Mouse (Mus musculus): ENCODE measurements around the gene Rpia. TPM values are rescaled to one million over a fixed set of nuclear protein-coding genes. Genes with fewer than 3 reads are reported as not detected.
A peak's percentile ranks its signal among the peaks of the same experiment; 100 is the strongest.

Rpia gene
- 2.5 and 3.3 TPM in 2 replicates for polyA plus RNA-seq (2015; fragmentation: Nextera tagmentation; extraction: Ambion mirVana)

GRCm38 (mm10) chr6:70791824-70792535 lies at the start of gene Rpia:
Rpia (minus strand) TSS chr6:70792232.
- peak within 1 kb of the TSS; percentile 95 for H3K4me3 ChIP-seq (replicated peaks; ENCODE audit: low read length)
- under 1% methylated on average over 59 of the region's 62 CpGs for WGBS
- H3K9ac ChIP-seq (replicated peaks; ENCODE audit: low read depth, low read length): peak within 1 kb of the TSS; percentile 87
- H3K4me1 ChIP-seq (replicated peaks; ENCODE audit: control insufficient read depth, insufficient read depth, low read length): peaks cover 22% of the 10 kb centered on the region
- H3K9me3 ChIP-seq (ENCODE audit: control insufficient read depth, low read length): no peaks in the 10 kb centered on the region
- peak within 1 kb of the TSS; percentile 99 for H3K4me2 ChIP-seq (ENCODE audit: low read length)
- peak; percentile 99 for ATAC-seq
- H3K27me3 ChIP-seq (replicated peaks; ENCODE audit: control insufficient read depth, insufficient read depth, low read length): no peaks in the 10 kb centered on the region
- H3K36me3 ChIP-seq (ENCODE audit: control insufficient read depth, insufficient read depth): no peaks in the 10 kb centered on the region
- H3K27ac ChIP-seq (ENCODE audit: low read length): peak within 1 kb of the TSS; percentile 56; the same call in 1 of the 2 replicates

DNA sequence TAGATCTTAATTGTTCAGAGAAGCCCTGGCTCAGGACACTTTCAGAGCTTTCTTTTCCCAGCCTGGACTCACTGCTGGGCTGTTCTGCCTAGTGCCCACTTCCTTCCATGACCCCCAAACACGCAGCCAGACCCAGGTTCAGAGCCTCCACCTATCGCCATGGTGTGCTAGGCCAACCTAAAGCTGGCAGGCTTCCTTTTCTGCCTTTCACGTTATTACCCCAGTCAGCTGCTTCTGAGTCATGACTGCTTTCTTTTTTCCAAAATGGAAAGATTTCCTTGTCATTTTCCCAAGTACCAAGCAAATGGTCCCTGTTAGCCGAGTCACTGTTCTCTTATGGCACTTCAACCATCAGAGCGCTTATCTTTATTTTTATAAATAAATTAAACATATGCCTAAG lies 48.2 kb upstream of the Rpia start:
- Histone ChIP-seq H3K9me3 (ENCODE audit: control insufficient read depth, low read length) (no peaks in the 10 kb centered on the region), H3K27ac (ENCODE audit: low read length) (no peak overlapping the region), H3K4me3 (replicated peaks; ENCODE audit: low read length) (no peak overlapping the region), H3K4me2 (ENCODE audit: low read length) (no peak overlapping the region), H3K27me3 (replicated peaks; ENCODE audit: control insufficient read depth, insufficient read depth, low read length) (no peaks in the 10 kb centered on the region), H3K4me1 (replicated peaks; ENCODE audit: control insufficient read depth, insufficient read depth, low read length) (peaks cover 9% of the 10 kb centered on the region), H3K9ac (replicated peaks; ENCODE audit: low read depth, low read length) (no peak overlapping the region), H3K36me3 (ENCODE audit: control insufficient read depth, insufficient read depth) (no peaks in the 10 kb centered on the region)
- whole genome bisulfite sequencing: 59% methylated on average over 5 of the region's 5 CpGs
- ATAC-seq: no peak

DNA sequence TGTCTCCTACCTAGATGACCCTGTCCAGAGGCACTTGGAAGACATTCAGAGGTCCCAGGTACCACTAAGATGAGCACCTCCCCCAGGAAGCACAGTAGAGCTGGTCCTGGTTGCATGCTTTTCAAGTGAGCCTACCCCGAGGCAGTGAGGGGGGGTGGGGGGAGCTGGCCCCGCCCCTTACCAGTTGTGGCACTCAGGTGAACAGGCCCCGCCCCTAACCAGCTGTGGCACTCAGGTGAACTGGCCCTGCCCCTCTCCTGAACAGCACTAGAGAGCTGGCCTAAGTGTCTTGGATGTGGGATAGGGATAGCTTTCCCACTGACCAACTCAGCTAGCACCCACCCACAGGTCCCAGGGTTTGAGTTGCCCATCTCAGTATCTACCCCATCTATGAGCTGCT lies 46.5 kb upstream of the Rpia start:
- no peak for ATAC-seq
- no peak overlapping the region for H3K27ac ChIP-seq (ENCODE audit: low read length)
- 54% methylated on average over 3 of the region's 3 CpGs for WGBS
- H3K4me3 ChIP-seq (replicated peaks; ENCODE audit: low read length): no peak overlapping the region
- H3K9ac ChIP-seq (replicated peaks; ENCODE audit: low read depth, low read length): no peak overlapping the region
- peaks cover 5% of the 10 kb centered on the region for H3K4me1 ChIP-seq (replicated peaks; ENCODE audit: control insufficient read depth, insufficient read depth, low read length)
- no peaks in the 10 kb centered on the region for H3K9me3 ChIP-seq (ENCODE audit: control insufficient read depth, low read length)
- H3K4me2 ChIP-seq (ENCODE audit: low read length): no peak overlapping the region
- H3K27me3 ChIP-seq (replicated peaks; ENCODE audit: control insufficient read depth, insufficient read depth, low read length): no peaks in the 10 kb centered on the region
- no peaks in the 10 kb centered on the region for H3K36me3 ChIP-seq (ENCODE audit: control insufficient read depth, insufficient read depth)

DNA sequence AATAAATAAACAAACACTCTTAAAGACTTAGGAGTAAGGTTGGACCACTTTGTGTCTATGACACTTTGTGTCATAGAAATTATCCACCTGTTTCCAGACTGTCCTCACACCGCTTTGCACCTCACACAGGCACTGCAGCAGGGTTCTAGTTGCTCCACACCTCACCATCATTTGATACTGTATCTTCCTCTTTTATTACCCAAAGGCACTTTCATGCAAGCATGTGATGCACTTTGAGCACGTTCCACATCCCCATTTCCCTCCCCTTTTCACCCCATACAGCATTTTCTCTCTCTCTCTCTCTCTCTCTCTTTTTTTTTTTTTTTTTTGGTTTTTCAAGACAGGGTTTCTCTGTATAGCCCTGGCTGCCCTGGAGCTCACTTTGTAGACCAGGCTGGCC lies 45.3 kb upstream of the Rpia start:
- no peaks in the 10 kb centered on the region for H3K27me3 ChIP-seq (replicated peaks; ENCODE audit: control insufficient read depth, insufficient read depth, low read length)

DNA sequence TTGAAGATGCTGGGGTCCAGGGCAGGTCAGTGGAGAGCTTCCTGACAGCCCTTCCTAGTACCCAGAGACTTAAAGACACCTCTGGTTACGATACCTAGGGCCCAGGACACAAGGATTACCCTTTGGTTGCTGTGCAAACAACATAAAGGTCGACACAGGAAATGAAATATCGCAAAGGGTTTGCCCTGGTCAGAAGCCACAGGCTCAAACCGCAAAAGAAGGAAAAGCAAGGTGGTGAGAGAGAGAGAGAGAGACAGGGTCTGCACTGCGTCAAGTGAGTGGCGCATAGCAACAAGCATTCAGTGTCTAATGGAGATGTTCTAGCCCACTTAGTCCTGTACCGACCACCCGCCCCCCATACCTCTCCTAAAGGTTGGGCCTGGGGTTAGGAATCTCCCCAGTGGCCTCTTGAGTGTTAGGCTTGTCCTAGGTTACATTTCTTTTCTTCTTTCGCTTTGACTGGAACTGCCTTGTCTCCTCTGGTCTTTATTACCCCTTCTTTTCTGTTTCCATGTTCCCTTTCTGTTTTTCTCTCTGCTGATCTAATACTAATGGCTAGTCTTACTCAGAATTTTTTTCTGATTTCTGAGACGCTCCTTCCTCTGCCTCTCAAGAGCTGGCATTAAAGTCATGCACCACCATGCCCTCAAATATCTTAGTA lies 39.3 kb upstream of the Rpia start:
- no peaks in the 10 kb centered on the region for H3K9me3 ChIP-seq (ENCODE audit: control insufficient read depth, low read length)
- no peak overlapping the region for H3K4me2 ChIP-seq (ENCODE audit: low read length)
- no peak overlapping the region for H3K4me3 ChIP-seq (replicated peaks; ENCODE audit: low read length)
- no peak overlapping the region for H3K27ac ChIP-seq (ENCODE audit: low read length)
- no peaks in the 10 kb centered on the region for H3K36me3 ChIP-seq (ENCODE audit: control insufficient read depth, insufficient read depth)
- no peak overlapping the region for H3K9ac ChIP-seq (replicated peaks; ENCODE audit: low read depth, low read length)
- no peaks in the 10 kb centered on the region for H3K4me1 ChIP-seq (replicated peaks; ENCODE audit: control insufficient read depth, insufficient read depth, low read length)
- WGBS: 85% methylated on average over 10 of the region's 10 CpGs
- no peaks in the 10 kb centered on the region for H3K27me3 ChIP-seq (replicated peaks; ENCODE audit: control insufficient read depth, insufficient read depth, low read length)
- ATAC-seq: no peak

More for the DNA sequence above, 45.3 kb upstream of the Rpia start:
- no peaks in the 10 kb centered on the region for H3K4me1 ChIP-seq (replicated peaks; ENCODE audit: control insufficient read depth, insufficient read depth, low read length)
- WGBS: 88% methylated on average over 2 of the region's 2 CpGs
- H3K36me3 ChIP-seq (ENCODE audit: control insufficient read depth, insufficient read depth): no peaks in the 10 kb centered on the region
- H3K9me3 ChIP-seq (ENCODE audit: control insufficient read depth, low read length): no peaks in the 10 kb centered on the region
- no peak overlapping the region for H3K9ac ChIP-seq (replicated peaks; ENCODE audit: low read depth, low read length)
- ATAC-seq: no peak
- H3K4me3 ChIP-seq (replicated peaks; ENCODE audit: low read length): no peak overlapping the region
- no peak overlapping the region for H3K4me2 ChIP-seq (ENCODE audit: low read length)
- H3K27ac ChIP-seq (ENCODE audit: low read length): no peak overlapping the region

DNA sequence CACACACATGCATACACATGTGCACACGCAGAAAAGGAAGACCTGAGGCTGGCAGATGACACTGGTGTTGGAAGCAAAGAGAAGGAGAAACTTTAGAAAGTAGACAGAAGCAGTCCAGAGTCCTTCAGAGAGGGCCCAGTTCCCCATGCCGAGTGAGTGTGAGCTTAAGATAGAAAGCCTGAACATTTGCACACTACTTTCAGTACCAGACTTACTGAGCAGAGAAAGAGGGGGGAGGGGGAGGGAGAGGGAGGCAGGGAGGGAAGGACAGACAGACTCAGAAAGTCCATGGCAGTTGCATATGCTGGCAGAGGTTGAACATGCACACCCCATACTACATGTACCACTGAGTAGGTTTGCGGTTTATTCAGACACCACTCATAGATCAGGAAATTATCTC lies 38.5 kb upstream of the Rpia start:
- ATAC-seq: no peak
- Histone ChIP-seq H3K36me3 (ENCODE audit: control insufficient read depth, insufficient read depth) (no peaks in the 10 kb centered on the region), H3K9me3 (ENCODE audit: control insufficient read depth, low read length) (no peaks in the 10 kb centered on the region), H3K9ac (replicated peaks; ENCODE audit: low read depth, low read length) (no peak overlapping the region), H3K4me3 (replicated peaks; ENCODE audit: low read length) (no peak overlapping the region), H3K27me3 (replicated peaks; ENCODE audit: control insufficient read depth, insufficient read depth, low read length) (no peaks in the 10 kb centered on the region), H3K4me2 (ENCODE audit: low read length) (no peak overlapping the region), H3K27ac (ENCODE audit: low read length) (no peak overlapping the region), H3K4me1 (replicated peaks; ENCODE audit: control insufficient read depth, insufficient read depth, low read length) (no peaks in the 10 kb centered on the region)
- WGBS: 89% methylated on average over 3 of the region's 3 CpGs

GRCm38 (mm10) chr6:70829451-70829850 lies 37.4 kb upstream of the Rpia start:
- Histone ChIP-seq H3K9ac (replicated peaks; ENCODE audit: low read depth, low read length) (no peak overlapping the region), H3K36me3 (ENCODE audit: control insufficient read depth, insufficient read depth) (no peaks in the 10 kb centered on the region), H3K9me3 (ENCODE audit: control insufficient read depth, low read length) (no peaks in the 10 kb centered on the region), H3K4me2 (ENCODE audit: low read length) (no peak overlapping the region), H3K27ac (ENCODE audit: low read length) (no peak overlapping the region), H3K27me3 (replicated peaks; ENCODE audit: control insufficient read depth, insufficient read depth, low read length) (no peaks in the 10 kb centered on the region), H3K4me3 (replicated peaks; ENCODE audit: low read length) (no peak overlapping the region), H3K4me1 (replicated peaks; ENCODE audit: control insufficient read depth, insufficient read depth, low read length) (no peaks in the 10 kb centered on the region)
- no peak for ATAC-seq
- WGBS: 74% methylated on average over 2 of the region's 2 CpGs

DNA sequence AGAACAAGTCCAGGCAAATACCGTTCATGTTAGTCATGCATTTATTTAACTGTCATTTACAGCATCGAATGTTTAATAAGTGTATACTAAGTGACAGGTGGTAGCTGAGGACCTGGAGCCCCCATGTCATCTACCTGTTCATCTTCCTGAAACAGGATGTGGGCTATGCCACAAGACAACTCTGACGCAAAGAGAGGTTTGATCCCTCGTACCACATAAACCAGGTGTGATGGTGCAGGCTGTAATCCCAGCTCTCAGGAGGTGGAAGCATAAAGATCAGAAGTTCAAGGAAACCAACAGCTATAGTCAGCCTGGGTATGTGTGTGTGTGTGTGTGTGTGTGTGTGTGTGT lies 32.9 kb upstream of the Rpia start:
- no peaks in the 10 kb centered on the region for H3K9me3 ChIP-seq (ENCODE audit: control insufficient read depth, low read length)
- 54% methylated on average over 4 of the region's 4 CpGs for WGBS
- no peak for ATAC-seq

GRCm38 (mm10) chr6:70824085-70824986 lies 32.3 kb upstream of the Rpia start:
- Histone ChIP-seq H3K4me2 (ENCODE audit: low read length) (peak overlapping the region; percentile 95), H3K9ac (replicated peaks; ENCODE audit: low read depth, low read length) (peak overlapping the region; percentile 61), H3K27ac (ENCODE audit: low read length) (no peak overlapping the region), H3K4me1 (replicated peaks; ENCODE audit: control insufficient read depth, insufficient read depth, low read length) (peaks cover 6% of the 10 kb centered on the region), H3K36me3 (ENCODE audit: control insufficient read depth, insufficient read depth) (no peaks in the 10 kb centered on the region), H3K9me3 (ENCODE audit: control insufficient read depth, low read length) (no peaks in the 10 kb centered on the region), H3K4me3 (replicated peaks; ENCODE audit: low read length) (peak overlapping the region; percentile 49), H3K27me3 (replicated peaks; ENCODE audit: control insufficient read depth, insufficient read depth, low read length) (no peaks in the 10 kb centered on the region)
- peak; percentile 95 for ATAC-seq
- WGBS: 6% methylated on average over 23 of the region's 23 CpGs

More for the DNA sequence above, 32.9 kb upstream of the Rpia start:
- H3K36me3 ChIP-seq (ENCODE audit: control insufficient read depth, insufficient read depth): no peaks in the 10 kb centered on the region
- peak overlapping the region; percentile 49 for H3K4me3 ChIP-seq (replicated peaks; ENCODE audit: low read length)
- H3K27me3 ChIP-seq (replicated peaks; ENCODE audit: control insufficient read depth, insufficient read depth, low read length): no peaks in the 10 kb centered on the region
- peak overlapping the region; percentile 95 for H3K4me2 ChIP-seq (ENCODE audit: low read length)
- no peak overlapping the region for H3K27ac ChIP-seq (ENCODE audit: low read length)
- H3K9ac ChIP-seq (replicated peaks; ENCODE audit: low read depth, low read length): no peak overlapping the region
- H3K4me1 ChIP-seq (replicated peaks; ENCODE audit: control insufficient read depth, insufficient read depth, low read length): peaks cover 6% of the 10 kb centered on the region
